Mouse (Mus musculus) stomach, embryonic 16.5 days (tissue): ENCODE measurements around the gene Slc24a2. TPM values are rescaled to one million over a fixed set of nuclear protein-coding genes. Genes with fewer than 3 reads are reported as not detected.

Source experiments
- ATAC-seq: fragments of 200-750 bp; cut with Nextera tagmentation; 2 replicates; pipeline ENCODE4 v1.8.0; 2017; ENCODE audit warnings: moderate number of reproducible peaks, moderate TSS enrichment; ENCODE audit not compliant: insufficient read depth, low FRiP score
- H3K27ac ChIP-seq: fragments of 300-500 bp; sonication (generic); 2 replicates; pipeline ENCODE4 v1.5.1; 2014; ENCODE audit warnings: low read length
- H3K27me3 ChIP-seq: fragments of 300-500 bp; sonication (generic); 2 replicates; pipeline ENCODE4 v1.6.1; 2014; ENCODE audit warnings: low read length, control low read depth, mixed read lengths; ENCODE audit not compliant: control insufficient read depth, insufficient read depth
- H3K36me3 ChIP-seq: fragments of 300-500 bp; sonication (generic); 2 replicates; pipeline ENCODE4 v1.6.1; 2014; ENCODE audit warnings: low read length; ENCODE audit not compliant: control insufficient read depth, insufficient read depth
- H3K4me1 ChIP-seq: fragments of 300-500 bp; sonication (generic); 2 replicates; pipeline ENCODE4 v1.6.1; 2014; ENCODE audit warnings: low read length, control low read depth, mixed read lengths; ENCODE audit not compliant: control insufficient read depth, insufficient read depth
- H3K4me2 ChIP-seq: fragments of 300-500 bp; sonication (generic); 2 replicates; pipeline ENCODE4 v1.6.1; 2014; ENCODE audit warnings: low read depth, low read length, mixed read lengths
- H3K4me3 ChIP-seq: fragments of 300-500 bp; sonication (generic); replicated peaks from 2 replicates; pipeline ENCODE4 v1.5.1; 2014; ENCODE audit warnings: mild to moderate bottlenecking, low read length
- H3K9ac ChIP-seq: fragments of 300-500 bp; sonication (generic); 2 replicates; pipeline ENCODE4 v1.6.1; 2014; ENCODE audit warnings: low read length
- H3K9me3 ChIP-seq: fragments of 300-500 bp; sonication (generic); replicated peaks from 2 replicates; pipeline ENCODE4 v1.6.1; 2016; ENCODE audit warnings: low read length, control low read depth; ENCODE audit not compliant: control insufficient read depth
- WGBS: fragments of 180-500 bp; shearing (Covaris S2); extraction: QIAGEN DNeasy Blood & Tissue Kit; methylation state at CpG from one replicate; pipeline ENCODE4 v1.1.7; 2014; 5-methylcytosine and 5-hydroxymethylcytosine counted together
- polyA plus RNA-seq: library from polyadenylated mRNA; unstranded; fragments of >200 nt; fragmentation: Nextera tagmentation; extraction: Ambion mirVana; gene quantifications from 2 replicates; pipeline ENCODE4 v1.2.1, GENCODE M21; 2015

The Slc24a2 gene
- polyA plus RNA-seq, 1 experiment from 2014 or later = 0.19 TPM

- no peaks in the 10 kb centered on the region for H3K36me3 ChIP-seq
- no peak overlapping the region for H3K4me2 ChIP-seq
- no peak overlapping the region for H3K9ac ChIP-seq
- no peaks in the 10 kb centered on the region for H3K9me3 ChIP-seq
- no peak for ATAC-seq
- H3K4me1 ChIP-seq = no peaks in the 10 kb centered on the region
- H3K27ac ChIP-seq = no peak overlapping the region
- no peak overlapping the region for H3K4me3 ChIP-seq
- no peaks in the 10 kb centered on the region for H3K27me3 ChIP-seq
- 42% methylated on average over 14 of the region's 14 CpGs for WGBS
Observed at GRCm38 (mm10) chr4:86957576-86958411, 272.5 kb downstream of the Slc24a2 start.

DNA sequence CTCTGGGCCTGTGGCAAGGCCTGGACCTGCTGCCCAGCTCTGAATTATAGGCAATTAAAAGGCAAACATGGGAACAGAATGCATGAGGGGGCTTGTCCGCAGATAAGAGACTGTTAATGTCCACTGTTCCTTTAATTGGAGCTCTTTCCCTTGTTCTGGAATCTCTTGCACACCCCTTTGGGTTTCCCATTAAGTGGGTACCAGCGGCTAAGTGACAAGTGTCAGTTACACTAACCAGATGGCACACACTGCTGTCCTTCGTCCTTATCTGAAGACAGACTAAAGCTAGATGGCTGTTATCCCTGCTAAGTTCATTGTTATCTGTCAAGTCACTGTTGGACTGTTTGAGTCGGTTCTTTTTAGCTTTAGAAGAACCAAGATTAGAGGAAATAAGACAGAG is 274.8 kb downstream of the Slc24a2 start:
- no peaks in the 10 kb centered on the region for H3K4me1 ChIP-seq
- no peak for ATAC-seq
- no peaks in the 10 kb centered on the region for H3K27me3 ChIP-seq
- H3K4me3 ChIP-seq = no peak overlapping the region
- no peak overlapping the region for H3K9ac ChIP-seq
- no peak overlapping the region for H3K27ac ChIP-seq
- no peaks in the 10 kb centered on the region for H3K9me3 ChIP-seq
- H3K36me3 ChIP-seq = no peaks in the 10 kb centered on the region
- no peak overlapping the region for H3K4me2 ChIP-seq
- 57% methylated on average over 4 of the region's 4 CpGs for WGBS

GRCm38 (mm10) chr4:86953519-86953918 is 276.8 kb downstream of the Slc24a2 start:
- Histone ChIP-seq H3K9ac (no peak overlapping the region), H3K4me2 (no peak overlapping the region), H3K4me3 (no peak overlapping the region), H3K4me1 (no peaks in the 10 kb centered on the region), H3K27ac (no peak overlapping the region), H3K36me3 (no peaks in the 10 kb centered on the region), H3K9me3 (no peaks in the 10 kb centered on the region), H3K27me3 (no peaks in the 10 kb centered on the region)
- 52% methylated on average over 5 of the region's 5 CpGs for WGBS
- ATAC-seq = no peak

GRCm38 (mm10) chr4:86948794-86949193 is 281.5 kb downstream of the Slc24a2 start:
- WGBS = 84% methylated on average over 1 of the region's 1 CpGs
- Histone ChIP-seq H3K27me3 (no peaks in the 10 kb centered on the region), H3K4me1 (no peaks in the 10 kb centered on the region), H3K27ac (no peak overlapping the region), H3K36me3 (no peaks in the 10 kb centered on the region), H3K9me3 (no peaks in the 10 kb centered on the region), H3K9ac (no peak overlapping the region), H3K4me3 (no peak overlapping the region), H3K4me2 (no peak overlapping the region)
- ATAC-seq = no peak

DNA sequence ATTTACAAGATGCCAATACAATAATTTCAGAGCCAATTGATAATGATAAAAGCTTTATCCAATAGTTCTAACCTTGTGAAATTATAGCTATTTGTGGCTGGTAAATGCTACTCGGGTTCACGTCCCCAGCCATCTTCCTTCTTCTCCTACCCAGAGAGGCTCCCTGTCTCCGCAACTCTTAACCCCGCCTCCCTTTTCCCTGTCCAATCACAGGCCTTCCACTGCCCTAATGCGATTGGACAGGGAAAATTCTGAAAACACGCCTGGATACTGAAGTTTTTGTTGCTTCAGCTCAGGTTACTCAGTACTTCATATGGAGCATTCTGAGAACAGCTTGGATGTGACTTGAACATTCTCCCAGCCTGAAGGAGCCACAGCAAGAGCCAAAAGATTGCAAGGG is 287.0 kb downstream of the Slc24a2 start:
- Histone ChIP-seq H3K4me3 (no peak overlapping the region), H3K27me3 (no peaks in the 10 kb centered on the region), H3K9ac (no peak overlapping the region), H3K36me3 (no peaks in the 10 kb centered on the region), H3K4me1 (no peaks in the 10 kb centered on the region), H3K27ac (no peak overlapping the region), H3K9me3 (no peaks in the 10 kb centered on the region), H3K4me2 (no peak overlapping the region)
- ATAC-seq = no peak
- WGBS = 52% methylated on average over 6 of the region's 6 CpGs

GRCm38 (mm10) chr4:86942656-86943055 is 287.6 kb downstream of the Slc24a2 start:
- WGBS = 83% methylated on average over 6 of the region's 6 CpGs
- Histone ChIP-seq H3K9me3 (no peaks in the 10 kb centered on the region), H3K27me3 (no peaks in the 10 kb centered on the region), H3K4me1 (no peaks in the 10 kb centered on the region), H3K36me3 (no peaks in the 10 kb centered on the region), H3K27ac (no peak overlapping the region), H3K9ac (no peak overlapping the region), H3K4me2 (no peak overlapping the region), H3K4me3 (no peak overlapping the region)
- no peak for ATAC-seq

GRCm38 (mm10) chr4:86936706-86937105 is 293.6 kb downstream of the Slc24a2 start:
- H3K27ac ChIP-seq = no peak overlapping the region
- no peaks in the 10 kb centered on the region for H3K4me1 ChIP-seq
- H3K9ac ChIP-seq = no peak overlapping the region
- WGBS = 56% methylated on average over 3 of the region's 3 CpGs
- no peak overlapping the region for H3K4me2 ChIP-seq
- no peak overlapping the region for H3K4me3 ChIP-seq
- H3K9me3 ChIP-seq = no peaks in the 10 kb centered on the region
- no peaks in the 10 kb centered on the region for H3K36me3 ChIP-seq
- H3K27me3 ChIP-seq = no peaks in the 10 kb centered on the region
- no peak for ATAC-seq

GRCm38 (mm10) chr4:86936217-86936616 is 294.1 kb downstream of the Slc24a2 start:
- Histone ChIP-seq H3K4me2 (no peak overlapping the region), H3K9me3 (no peaks in the 10 kb centered on the region), H3K4me3 (no peak overlapping the region), H3K4me1 (no peaks in the 10 kb centered on the region), H3K9ac (no peak overlapping the region), H3K27ac (no peak overlapping the region), H3K36me3 (no peaks in the 10 kb centered on the region), H3K27me3 (no peaks in the 10 kb centered on the region)
- no peak for ATAC-seq
- 91% methylated on average over 9 of the region's 9 CpGs for WGBS
